Mouse (Mus musculus): ENCODE measurements around the gene Arl5c.
"Not testable (repeated sequence)": the region's sequence is repeated elsewhere in the genome, so short reads cannot be mapped to it uniquely, and the experiment has no call there.

Gene Arl5c

GRCm38 (mm10) chr11:97958641-97959299, 37.2 kb downstream of the Arl5c start:
- no peak for DNase-seq (ENCODE audit: low spot score)

GRCm38 (mm10) chr11:97956905-97957560, 38.9 kb downstream of the Arl5c start:
- peak; percentile 47 for DNase-seq (ENCODE audit: low spot score)

GRCm38 (mm10) chr11:97955915-97956314, 40.1 kb downstream of the Arl5c start:
- no peak for DNase-seq (ENCODE audit: low spot score)

DNA sequence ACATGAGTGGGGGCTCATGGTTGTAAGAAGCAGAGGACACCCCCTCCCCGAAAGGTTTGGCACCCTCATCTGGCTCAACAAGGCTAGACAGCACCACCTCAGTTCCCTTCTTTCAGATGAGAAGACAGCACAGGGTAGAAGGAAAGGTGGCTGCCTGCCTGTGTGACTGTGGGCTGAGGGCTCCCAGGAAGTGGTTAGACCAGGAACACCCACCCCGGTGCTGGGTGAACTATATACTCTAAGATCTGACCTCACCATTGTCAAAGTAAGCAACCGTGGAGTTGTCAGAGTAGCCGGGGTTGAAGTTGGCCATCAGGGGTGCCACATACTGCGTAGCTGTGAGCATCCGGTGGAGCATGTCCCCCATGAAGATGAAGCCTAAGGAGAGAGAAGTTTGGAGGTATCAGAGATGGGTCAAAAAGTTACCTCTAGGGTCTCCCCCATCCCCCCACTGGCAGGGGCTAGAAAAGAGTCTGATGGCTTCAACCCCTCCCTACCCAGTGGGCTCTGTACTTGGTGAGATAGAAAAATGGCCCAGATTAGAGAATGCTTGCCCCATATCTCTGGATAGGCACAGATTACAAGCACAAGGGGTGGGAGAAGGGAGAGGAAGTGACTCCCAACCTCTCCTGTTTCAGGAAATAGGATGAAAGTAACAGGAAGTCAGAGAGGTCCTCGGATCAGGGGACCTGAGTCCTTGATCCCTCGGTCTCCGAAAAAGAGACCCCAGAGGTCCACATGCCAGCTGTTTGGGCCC, 40.7 kb downstream of the Arl5c start:
- no peak for DNase-seq (ENCODE audit: low spot score)

DNA sequence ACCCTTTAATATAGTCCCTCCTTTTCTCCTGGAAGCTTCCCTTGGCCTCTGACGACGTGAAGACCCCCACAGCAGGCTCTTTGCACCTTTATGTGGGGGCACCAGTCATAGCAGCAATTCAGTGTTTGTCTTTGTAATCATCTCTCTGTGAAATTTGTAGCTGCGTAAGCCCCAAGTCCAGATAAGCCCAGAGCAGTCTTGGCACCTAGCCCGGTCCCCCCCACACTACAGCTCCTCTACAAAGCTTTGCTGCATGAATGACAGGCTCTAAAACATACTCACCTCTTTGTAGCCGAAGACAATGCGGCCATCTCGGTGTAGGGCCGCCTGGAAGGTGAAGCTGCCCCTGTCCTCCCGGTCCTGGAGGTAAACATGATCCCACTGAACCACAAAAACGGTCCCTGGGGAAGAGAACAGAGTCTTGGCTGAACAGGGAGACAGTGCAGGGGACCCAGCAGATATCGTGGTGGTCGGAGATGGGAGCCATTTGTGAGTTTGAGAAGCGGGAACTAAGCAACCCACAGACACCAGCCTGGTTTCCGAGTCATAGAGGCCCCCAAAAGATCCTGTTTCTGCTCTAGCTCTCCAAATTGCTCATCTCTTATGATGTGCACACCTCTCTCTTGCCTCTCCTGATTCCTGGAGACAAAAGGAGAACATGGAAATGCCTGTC, 41.4 kb downstream of the Arl5c start:
- no peak for DNase-seq (ENCODE audit: low spot score)

DNA sequence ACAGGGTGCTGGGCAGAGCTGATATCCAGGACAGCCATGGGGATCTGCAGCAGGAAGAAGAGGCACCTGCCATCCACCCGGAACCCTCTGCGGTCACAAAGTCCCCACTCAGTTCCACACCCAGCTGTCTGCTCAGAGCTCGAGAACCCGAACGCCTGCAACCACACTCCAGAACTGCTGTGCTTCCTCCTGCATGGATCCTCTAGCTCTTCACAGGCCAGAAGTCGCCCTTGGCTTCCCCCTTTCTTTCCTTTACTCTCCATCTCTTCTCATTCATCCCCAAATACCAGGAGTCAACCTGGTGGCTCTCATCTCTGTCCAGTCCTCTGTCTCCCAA, 42.1 kb downstream of the Arl5c start:
- DNase-seq (ENCODE audit: low spot score) = no peak

- no peak for DNase-seq (ENCODE audit: low spot score)
Measured at GRCm38 (mm10) chr11:97953179-97953938, 42.6 kb downstream of the Arl5c start.

DNA sequence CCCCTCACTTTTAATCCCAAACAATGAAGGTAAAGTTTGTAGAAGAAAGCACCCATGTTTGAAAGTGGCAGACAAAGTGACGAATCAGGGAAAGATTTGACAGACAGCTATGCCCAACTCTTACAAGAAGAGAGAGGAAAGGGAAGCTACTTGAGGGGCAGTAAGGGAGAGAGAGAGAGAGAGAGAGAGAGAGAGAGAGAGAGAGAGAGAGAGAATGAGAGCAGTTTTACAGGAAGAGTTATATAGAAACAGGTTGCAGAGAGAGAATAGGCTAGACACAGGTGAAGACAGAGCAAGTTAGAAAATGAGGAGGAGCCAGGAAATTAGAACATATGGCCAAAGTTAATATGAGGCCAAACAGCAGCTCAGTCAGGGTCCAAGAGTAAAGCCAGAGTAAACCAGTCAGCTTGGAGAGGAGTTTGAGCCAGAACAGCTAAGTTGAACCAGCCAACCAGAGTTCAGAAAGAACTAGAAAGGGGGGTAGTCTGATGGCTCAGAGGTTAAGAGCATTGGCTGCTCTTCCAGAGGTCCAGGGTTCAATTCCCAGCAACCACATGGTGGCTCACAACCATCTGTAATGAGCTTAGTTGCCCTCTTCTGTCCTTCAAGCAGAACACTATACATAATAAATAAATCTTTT, 43.5 kb downstream of the Arl5c start:
- DNase-seq (ENCODE audit: low spot score) = no peak

- no peak for DNase-seq (ENCODE audit: low spot score)
Measured at GRCm38 (mm10) chr11:97949703-97950475, 46.1 kb downstream of the Arl5c start.

DNA sequence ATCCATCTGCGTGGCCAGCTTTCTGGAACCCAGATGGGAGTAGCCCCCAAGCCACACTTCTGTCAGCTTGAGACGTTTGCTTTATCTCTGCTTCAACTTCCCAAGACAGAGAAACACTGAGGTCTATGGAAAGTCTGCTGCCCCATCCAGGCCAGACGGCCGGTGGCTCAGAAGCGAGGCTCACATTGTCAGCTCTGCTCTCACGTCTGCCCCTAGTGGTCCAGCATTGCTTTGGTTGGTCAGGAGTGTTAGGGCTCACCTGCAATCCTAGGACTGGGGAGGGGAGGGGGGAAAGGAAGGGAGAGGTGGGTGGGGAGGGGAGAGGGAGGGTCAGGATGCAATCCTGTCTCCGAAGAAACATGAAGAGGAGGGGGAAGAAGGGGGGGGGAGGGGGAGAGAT, 48.6 kb downstream of the Arl5c start:
- no peak for DNase-seq (ENCODE audit: low spot score)

DNA sequence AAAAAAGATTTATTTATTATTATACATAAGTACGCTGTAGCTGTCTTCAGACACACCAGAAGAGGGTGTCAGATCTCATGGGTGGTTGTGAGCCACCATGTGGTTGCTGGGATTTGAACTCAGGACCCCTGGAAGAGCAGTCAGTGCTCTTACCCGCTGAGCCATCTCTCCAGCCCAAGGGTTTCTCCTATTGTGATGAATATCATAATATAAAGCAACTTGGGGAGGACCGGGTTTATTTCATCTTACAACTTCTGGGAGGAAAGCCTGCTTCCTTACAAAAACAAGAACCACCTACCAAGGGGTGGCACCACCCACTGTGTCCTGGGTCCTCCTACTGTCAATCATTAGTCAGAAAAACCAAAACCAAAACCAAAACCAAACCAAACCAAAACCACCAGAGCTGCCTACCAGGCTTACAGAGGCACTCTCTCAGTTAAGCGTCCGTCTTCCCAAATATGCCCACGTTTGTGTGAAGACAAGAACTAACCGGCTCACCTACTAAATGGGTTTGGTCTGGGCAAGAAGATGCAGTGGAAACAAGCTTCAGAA, 50.2 kb downstream of the Arl5c start:
- not testable (repeated sequence) for DNase-seq (ENCODE audit: low spot score)

GRCm38 (mm10) chr11:97945031-97945430, 51.0 kb downstream of the Arl5c start:
- DNase-seq (ENCODE audit: low spot score) = peak; percentile 16

- no peak for DNase-seq (ENCODE audit: low spot score)
Measured at GRCm38 (mm10) chr11:97943256-97943655, 52.7 kb downstream of the Arl5c start.

- DNase-seq (ENCODE audit: low spot score) = no peak
Measured at GRCm38 (mm10) chr11:97942420-97943111, 53.4 kb downstream of the Arl5c start.
